Comparison of ENCODE assay signal across 8 mouse cellular contexts in genomic region chr17:36031583-36032331, GRCm38 (mm10). TPM values are rescaled to one million over a fixed set of nuclear protein-coding genes. Genes with fewer than 3 reads are reported as not detected.
DNase-seq lines count a peak whose midpoint lies in the region; ATAC-seq and TF ChIP-seq lines count a peak whose summit lies in the region.
"Not testable (repeated sequence)": the region's sequence is repeated elsewhere in the genome, so short reads cannot be mapped to it uniquely, and the experiment has no call there.

No protein-coding gene starts in this region.

- peak; percentile 77 for ATAC-seq in granulocyte monocyte progenitor cell, adult 5-6 weeks (replicated peaks; ENCODE audit: poor library complexity, severe bottlenecking)

- intact Hi-C loops in left cerebral cortex, postnatal 14 days (cut with DNase I) = not testable (repeated sequence)

- not testable (repeated sequence) for H3K4me1 ChIP-seq in cortical plate, adult 2 months (ENCODE audit: control insufficient read depth, insufficient read depth, low read length)
- H3K4me1 ChIP-seq in olfactory bulb, adult 2 months (ENCODE audit: control insufficient read depth, insufficient read depth, low read length) = peaks cover 12% of the 10 kb centered on the region

- WGBS in olfactory bulb, adult 2 months = under 1% methylated on average over 40 of the region's 40 CpGs

- TF ChIP-seq POLR2A in cortical plate, adult 2 months (IDR thresholded peaks at IDR 0.05; ENCODE audit: extremely low read depth, insufficient read depth, low read length); olfactory bulb, adult 2 months (IDR thresholded peaks at IDR 0.05; ENCODE audit: insufficient read depth, low read depth, low read length): not testable (repeated sequence)

- H3K4me3 ChIP-seq in cortical plate, adult 2 months (ENCODE audit: insufficient read depth, low read length) = peak overlapping the region; percentile 63
- H3K4me3 ChIP-seq in olfactory bulb, adult 2 months (ENCODE audit: insufficient read depth, low read depth, low read length) = peak overlapping the region; percentile 58

- not testable (repeated sequence) for H3K27ac ChIP-seq in cortical plate, adult 2 months (ENCODE audit: insufficient read depth, low read length); olfactory bulb, adult 2 months (ENCODE audit: insufficient read depth, low read depth, low read length)

- peak; percentile 31; the same call in 1 of the 2 replicates for TF ChIP-seq CTCF in cortical plate, adult 2 months (IDR thresholded peaks at IDR 0.05; ENCODE audit: extremely low read depth, insufficient read depth, low read length)
- TF ChIP-seq CTCF in olfactory bulb, adult 2 months (IDR thresholded peaks at IDR 0.05; ENCODE audit: insufficient read depth, low read depth, low read length) = not testable (repeated sequence)

- DNase-seq in R1 (ENCODE audit: low read depth, low spot score) = peak; percentile 56
- DNase-seq in induced T-regulatory cell, adult 2 months (ENCODE audit: low read depth) = peak; percentile 84
- peak; percentile 51 to 62 for DNase-seq in left cerebral cortex, postnatal 14 days (ENCODE audit: low spot score in 2 of 2)
- peak; percentile 71 for DNase-seq in lung, postnatal 25 days (ENCODE audit: low spot score)
- DNase-seq in thymus, postnatal 14 days = peak; percentile 71

RNA-seq across cellular contexts. Expression of gene H2-T23, which starts 0.9 kb away (rescaled TPM):
- 27.6 and 31.8 TPM in 2 replicates for polyA plus RNA-seq in cortical plate, adult 2 months (2012; rRNA removed)
- 49.1 and 55.7 TPM in 2 replicates for total RNA-seq in granulocyte monocyte progenitor cell, adult 5-6 weeks (2014; fragmentation: Nextera tagmentation)
- total RNA-seq in granulocyte monocyte progenitor cell, adult 5-6 weeks (2017) = 48.6 and 62.5 TPM in 2 replicates
- total RNA-seq in left cerebral cortex, postnatal 14 days (2021) = 1 to 10 TPM; 3.8 to 4.6 TPM
- polyA plus RNA-seq in olfactory bulb, adult 2 months (2012; ENCODE audit: insufficient read depth, insufficient read length, low replicate concordance, missing spikeins) = 151 TPM in 1 of 2 replicates, not detected in the other

RNA-seq across cellular contexts. Expression of gene H2-T22, which starts 10.8 kb away (rescaled TPM):
- polyA plus RNA-seq in cortical plate, adult 2 months (2012; rRNA removed) = 18.3 and 19.0 TPM in 2 replicates
- total RNA-seq in granulocyte monocyte progenitor cell, adult 5-6 weeks (2014; fragmentation: Nextera tagmentation) = 34.5 and 35.7 TPM in 2 replicates
- 39.2 and 39.4 TPM in 2 replicates for total RNA-seq in granulocyte monocyte progenitor cell, adult 5-6 weeks (2017)
- total RNA-seq in left cerebral cortex, postnatal 14 days (2021) = 1 to 10 TPM; 4.3 to 6.7 TPM
- not detected in 2 replicates for polyA plus RNA-seq in olfactory bulb, adult 2 months (2012; ENCODE audit: insufficient read depth, insufficient read length, low replicate concordance, missing spikeins)

RNA-seq across cellular contexts. Expression of gene Gm6034, which starts 11.0 kb away (rescaled TPM):
- not detected in 2 replicates for polyA plus RNA-seq in cortical plate, adult 2 months (2012; rRNA removed)
- total RNA-seq in granulocyte monocyte progenitor cell, adult 5-6 weeks (2014; fragmentation: Nextera tagmentation) = not detected in 2 replicates
- total RNA-seq in granulocyte monocyte progenitor cell, adult 5-6 weeks (2017) = not detected in 2 replicates
- not detected for total RNA-seq in left cerebral cortex, postnatal 14 days (2021)
- not detected in 2 replicates for polyA plus RNA-seq in olfactory bulb, adult 2 months (2012; ENCODE audit: insufficient read depth, insufficient read length, low replicate concordance, missing spikeins)

RNA-seq across cellular contexts. Expression of gene H2-T24, which starts 11.4 kb away (rescaled TPM):
- polyA plus RNA-seq in cortical plate, adult 2 months (2012; rRNA removed) = 1.3 and 1.8 TPM in 2 replicates
- total RNA-seq in granulocyte monocyte progenitor cell, adult 5-6 weeks (2014; fragmentation: Nextera tagmentation) = 2.1 and 4.6 TPM in 2 replicates
- total RNA-seq in granulocyte monocyte progenitor cell, adult 5-6 weeks (2017) = 7.8 and 8.8 TPM in 2 replicates
- 1 to 10 TPM; 1.0 to 1.1 TPM for total RNA-seq in left cerebral cortex, postnatal 14 days (2021)
- polyA plus RNA-seq in olfactory bulb, adult 2 months (2012; ENCODE audit: insufficient read depth, insufficient read length, low replicate concordance, missing spikeins) = not detected in 2 replicates

RNA-seq across cellular contexts. Expression of gene Gm11127, which starts 26.4 kb away (rescaled TPM):
- polyA plus RNA-seq in cortical plate, adult 2 months (2012; rRNA removed) = 0.23 and 0.35 TPM in 2 replicates
- total RNA-seq in granulocyte monocyte progenitor cell, adult 5-6 weeks (2014; fragmentation: Nextera tagmentation) = not detected in 2 replicates
- not detected in 2 replicates for total RNA-seq in granulocyte monocyte progenitor cell, adult 5-6 weeks (2017)
- total RNA-seq in left cerebral cortex, postnatal 14 days (2021) = under 1 TPM; 0.55 to 0.57 TPM
- not detected in 2 replicates for polyA plus RNA-seq in olfactory bulb, adult 2 months (2012; ENCODE audit: insufficient read depth, insufficient read length, low replicate concordance, missing spikeins)

Comparison
In these comparisons a context has a peak if more than half of its experiments do, and no peak if none do; other contexts are left out.
1. RNA of gene H2-T23, which starts 0.9 kb away (total RNA-seq): 48.6 to 62.5 TPM in granulocyte monocyte progenitor cell, adult 5-6 weeks; 3.8 to 4.6 TPM in left cerebral cortex, postnatal 14 days; every median in the first group is over 4 times any median in the second.
2. RNA of gene H2-T22, which starts 10.8 kb away (total RNA-seq): 34.5 to 39.4 TPM in granulocyte monocyte progenitor cell, adult 5-6 weeks; 4.3 to 6.7 TPM in left cerebral cortex, postnatal 14 days; every median in the first group is over 4 times any median in the second.
3. Peak in every context shown above with its lines, with median percentiles within 50 percentile points of each other: DNase-seq.